Mouse (Mus musculus) midbrain, embryonic 11.5 days (tissue): ENCODE data around the gene Rasl11b. TPM values are rescaled to one million over a fixed set of nuclear protein-coding genes. Genes with fewer than 3 reads are reported as not detected.

ENCODE experiments used
- ATAC-seq: fragments of 200-750 bp; cut with Nextera tagmentation; 2 replicates; pipeline ENCODE4 v1.8.0; 2017; ENCODE audit warnings: moderate TSS enrichment, moderate library complexity; ENCODE audit not compliant: low FRiP score
- DNase-seq: peaks from one replicate; pipeline ENCODE4 v3.0.0; 2015; ENCODE audit warnings: low spot score; ENCODE audit errors: missing footprints
- H3K27ac ChIP-seq: fragments of 300-500 bp; sonication (generic); 2 replicates; pipeline ENCODE4 v1.5.1; 2014; ENCODE audit warnings: low read depth, low read length
- H3K27me3 ChIP-seq: fragments of 300-500 bp; sonication (generic); 2 replicates; pipeline ENCODE4 v1.6.1; 2014; ENCODE audit warnings: mild to moderate bottlenecking, low read length, moderate library complexity, mixed read lengths; ENCODE audit not compliant: control insufficient read depth, insufficient read depth
- H3K36me3 ChIP-seq: fragments of 300-500 bp; sonication (generic); 2 replicates; pipeline ENCODE4 v1.6.1; 2014; ENCODE audit warnings: mild to moderate bottlenecking, low read length, moderate library complexity, mixed read lengths; ENCODE audit not compliant: control insufficient read depth, insufficient read depth
- H3K4me1 ChIP-seq: fragments of 300-500 bp; sonication (generic); 2 replicates; pipeline ENCODE4 v1.6.1; 2014; ENCODE audit warnings: low read length; ENCODE audit not compliant: control insufficient read depth, insufficient read depth
- H3K4me2 ChIP-seq: fragments of 300-500 bp; sonication (generic); 2 replicates; pipeline ENCODE4 v1.6.1; 2014; ENCODE audit warnings: mild to moderate bottlenecking, moderate library complexity
- H3K4me3 ChIP-seq: fragments of 300-500 bp; sonication (generic); 2 replicates; pipeline ENCODE4 v1.5.1; 2014; ENCODE audit warnings: low read depth, low read length
- H3K9ac ChIP-seq: fragments of 300-500 bp; sonication (generic); 2 replicates; pipeline ENCODE4 v1.6.1; 2014; ENCODE audit warnings: low read length
- H3K9me3 ChIP-seq: fragments of 300-500 bp; sonication (generic); 2 replicates; pipeline ENCODE4 v1.6.1; 2016; ENCODE audit warnings: low read length; ENCODE audit not compliant: control insufficient read depth
- WGBS: fragments of 180-500 bp; shearing (Covaris S2); extraction: QIAGEN DNeasy Blood & Tissue Kit; methylation state at CpG from one replicate; pipeline ENCODE4 v1.1.7; 2014; 5-methylcytosine and 5-hydroxymethylcytosine counted together
- polyA plus RNA-seq: library from polyadenylated mRNA; unstranded; fragments of >200 nt; fragmentation: Nextera tagmentation; extraction: Ambion mirVana; gene quantifications from 2 replicates; pipeline ENCODE4 v1.2.1, GENCODE M21; 2014

The Rasl11b gene
- polyA plus RNA-seq, 1 experiment from 2014 or later: 29.0 TPM

DNA sequence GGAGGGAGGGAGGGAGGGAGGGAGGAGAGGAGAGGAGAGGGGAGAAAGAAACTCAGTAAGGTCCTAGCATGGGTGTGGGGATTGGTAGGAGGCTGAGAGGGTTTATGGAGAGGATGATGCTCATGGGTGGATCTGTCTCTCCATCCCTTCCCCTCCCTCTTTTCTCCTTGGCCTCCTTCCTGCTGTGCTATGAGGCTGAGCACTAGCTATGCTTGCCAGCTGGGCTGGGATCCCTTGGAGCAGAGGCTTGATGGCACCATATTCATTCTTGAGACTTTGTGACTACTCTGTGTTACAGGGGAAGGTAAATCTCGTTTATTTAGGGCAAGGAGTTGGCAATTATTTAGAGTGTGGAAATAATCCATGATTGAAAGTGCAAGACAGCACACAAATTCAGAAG, 33.9 kb downstream of the Rasl11b start:
- Histone ChIP-seq H3K9me3 (no peaks in the 10 kb centered on the region), H3K4me2 (no peak overlapping the region), H3K36me3 (no peaks in the 10 kb centered on the region), H3K9ac (no peak overlapping the region), H3K27ac (no peak overlapping the region), H3K4me3 (no peak overlapping the region), H3K27me3 (no peaks in the 10 kb centered on the region), H3K4me1 (peaks cover 11% of the 10 kb centered on the region)
- ATAC-seq (no peak), DNase-seq (no peak)
- 72% methylated on average over 1 of the region's 1 CpGs for WGBS

- WGBS: 52% methylated on average over 11 of the region's 11 CpGs
- Histone ChIP-seq H3K9ac (no peak overlapping the region), H3K4me3 (no peak overlapping the region), H3K4me2 (no peak overlapping the region), H3K4me1 (peaks cover 11% of the 10 kb centered on the region), H3K9me3 (no peaks in the 10 kb centered on the region), H3K36me3 (no peaks in the 10 kb centered on the region), H3K27me3 (no peaks in the 10 kb centered on the region), H3K27ac (no peak overlapping the region)
- ATAC-seq (peak; percentile 52; the same call in 1 of the 2 replicates), DNase-seq (no peak)
Measured at GRCm38 (mm10) chr5:74229775-74230413, 34.8 kb downstream of the Rasl11b start.

DNA sequence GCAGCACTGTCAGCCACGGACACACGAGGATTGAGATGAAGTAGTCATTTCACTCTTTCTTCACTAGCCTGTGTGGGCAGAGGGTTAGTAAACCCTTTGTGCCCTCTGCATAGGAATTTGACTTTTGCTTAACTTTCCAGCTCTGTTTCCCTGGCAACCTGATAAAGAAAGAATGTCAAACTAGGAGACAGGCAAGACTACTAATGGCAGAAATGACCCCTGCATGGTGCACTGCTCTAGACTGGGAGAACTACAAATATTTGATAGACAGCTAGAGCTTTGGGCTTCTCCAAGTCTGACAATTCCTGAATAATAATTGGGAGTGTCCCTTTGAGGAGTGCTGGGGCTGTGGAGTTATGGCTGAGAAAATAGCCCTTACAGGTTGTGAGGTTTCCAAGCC, 35.4 kb downstream of the Rasl11b start:
- ATAC-seq (peak; percentile 30; the same call in 1 of the 2 replicates), DNase-seq (no peak)
- 30% methylated on average over 2 of the region's 2 CpGs for WGBS

GRCm38 (mm10) chr5:74233808-74234207, 38.7 kb downstream of the Rasl11b start:
- Histone ChIP-seq H3K4me2 (no peak overlapping the region), H3K4me1 (peaks cover 11% of the 10 kb centered on the region), H3K4me3 (no peak overlapping the region), H3K27ac (no peak overlapping the region), H3K36me3 (no peaks in the 10 kb centered on the region), H3K9me3 (no peaks in the 10 kb centered on the region), H3K9ac (no peak overlapping the region), H3K27me3 (no peaks in the 10 kb centered on the region)
- DNase-seq: no peak
- ATAC-seq: no peak
- WGBS: 94% methylated on average over 7 of the region's 7 CpGs

More for the DNA sequence above, 35.4 kb downstream of the Rasl11b start:
- no peak overlapping the region for H3K4me2 ChIP-seq
- H3K36me3 ChIP-seq: no peaks in the 10 kb centered on the region
- H3K9ac ChIP-seq: no peak overlapping the region
- no peak overlapping the region for H3K4me3 ChIP-seq
- no peak overlapping the region for H3K27ac ChIP-seq
- H3K27me3 ChIP-seq: no peaks in the 10 kb centered on the region
- no peaks in the 10 kb centered on the region for H3K9me3 ChIP-seq
- peaks cover 11% of the 10 kb centered on the region for H3K4me1 ChIP-seq

DNA sequence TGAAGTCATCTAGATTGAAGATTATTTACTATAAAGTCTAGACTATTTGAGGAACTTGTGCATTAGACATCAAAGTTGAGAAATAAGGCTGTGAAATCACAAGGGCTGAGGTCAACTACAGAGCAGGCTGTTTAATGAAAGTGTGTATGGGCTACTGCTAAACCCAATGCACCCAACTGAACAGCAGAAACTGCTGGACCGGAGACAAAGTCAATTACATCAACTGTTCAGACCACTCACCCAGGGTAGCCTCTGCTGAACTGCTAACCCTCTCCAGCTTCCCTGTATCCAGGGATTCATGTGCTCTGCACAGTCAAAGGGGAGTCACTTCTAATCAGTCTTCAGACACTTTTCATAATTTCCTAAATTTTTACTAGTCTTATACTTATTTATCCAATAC, 44.3 kb downstream of the Rasl11b start:
- DNase-seq (no peak), ATAC-seq (no peak)
- H3K27me3 ChIP-seq: no peaks in the 10 kb centered on the region
- WGBS: 87% methylated on average over 1 of the region's 1 CpGs
- H3K27ac ChIP-seq: no peak overlapping the region
- H3K9me3 ChIP-seq: no peaks in the 10 kb centered on the region
- no peak overlapping the region for H3K4me3 ChIP-seq
- H3K4me2 ChIP-seq: no peak overlapping the region
- H3K4me1 ChIP-seq: peaks cover 4% of the 10 kb centered on the region; the same call in 1 of the 2 replicates
- H3K36me3 ChIP-seq: no peaks in the 10 kb centered on the region
- H3K9ac ChIP-seq: no peak overlapping the region

- Histone ChIP-seq H3K4me3 (no peak overlapping the region), H3K4me2 (no peak overlapping the region), H3K36me3 (no peaks in the 10 kb centered on the region), H3K9ac (no peak overlapping the region), H3K9me3 (no peaks in the 10 kb centered on the region), H3K4me1 (peaks cover 4% of the 10 kb centered on the region; the same call in 1 of the 2 replicates), H3K27me3 (no peaks in the 10 kb centered on the region), H3K27ac (no peak overlapping the region)
- WGBS: 89% methylated on average over 8 of the region's 8 CpGs
- ATAC-seq (no peak), DNase-seq (no peak)
Measured at GRCm38 (mm10) chr5:74240298-74240697, 45.2 kb downstream of the Rasl11b start.

- ATAC-seq: no peak
- no peaks in the 10 kb centered on the region for H3K36me3 ChIP-seq
- H3K4me3 ChIP-seq: no peak overlapping the region
- no peaks in the 10 kb centered on the region for H3K9me3 ChIP-seq
- no peak overlapping the region for H3K4me2 ChIP-seq
- no peaks in the 10 kb centered on the region for H3K27me3 ChIP-seq
- 56% methylated on average over 13 of the region's 13 CpGs for WGBS
- H3K4me1 ChIP-seq: peaks cover 4% of the 10 kb centered on the region; the same call in 1 of the 2 replicates
- no peak overlapping the region for H3K9ac ChIP-seq
- no peak for DNase-seq
- H3K27ac ChIP-seq: no peak overlapping the region
Measured at GRCm38 (mm10) chr5:74240926-74241680, 46.0 kb downstream of the Rasl11b start.

- H3K4me1 ChIP-seq: peaks cover 4% of the 10 kb centered on the region; the same call in 1 of the 2 replicates
- ATAC-seq (no peak), DNase-seq (no peak)
- H3K4me3 ChIP-seq: no peak overlapping the region
- H3K27me3 ChIP-seq: no peaks in the 10 kb centered on the region
- no peaks in the 10 kb centered on the region for H3K36me3 ChIP-seq
- no peaks in the 10 kb centered on the region for H3K9me3 ChIP-seq
- H3K9ac ChIP-seq: no peak overlapping the region
- H3K27ac ChIP-seq: no peak overlapping the region
- WGBS: 77% methylated on average over 3 of the region's 3 CpGs
- no peak overlapping the region for H3K4me2 ChIP-seq
Measured at GRCm38 (mm10) chr5:74242654-74243053, 47.6 kb downstream of the Rasl11b start.

- ATAC-seq: no peak
Measured at GRCm38 (mm10) chr5:74244406-74245019, 49.4 kb downstream of the Rasl11b start.

More at GRCm38 (mm10) chr5:74244406-74245019, 49.4 kb downstream of the Rasl11b start:
- peaks cover 4% of the 10 kb centered on the region; the same call in 1 of the 2 replicates for H3K4me1 ChIP-seq
- no peak overlapping the region for H3K4me2 ChIP-seq
- H3K27ac ChIP-seq: no peak overlapping the region
- no peaks in the 10 kb centered on the region for H3K27me3 ChIP-seq
- H3K9me3 ChIP-seq: no peaks in the 10 kb centered on the region
- 93% methylated on average over 14 of the region's 14 CpGs for WGBS
- H3K36me3 ChIP-seq: no peaks in the 10 kb centered on the region
- no peak overlapping the region for H3K9ac ChIP-seq
- H3K4me3 ChIP-seq: no peak overlapping the region
- no peak for DNase-seq
